Mouse (Mus musculus) intestine, embryonic 14.5 days (tissue): ENCODE results near the gene Magea1. TPM values are rescaled to one million over a fixed set of nuclear protein-coding genes. Genes with fewer than 3 reads are reported as not detected.
"Not testable (repeated sequence)": the region's sequence is repeated elsewhere in the genome, so short reads cannot be mapped to it uniquely, and the experiment has no call there.

Experiments
- ATAC-seq: fragments of 200-750 bp; cut with Nextera tagmentation; replicated peaks from 2 replicates; pipeline ENCODE4 v1.8.0; 2017; ENCODE audit warnings: low read depth, moderate number of reproducible peaks, moderate TSS enrichment, moderate library complexity; ENCODE audit not compliant: low FRiP score, low TSS enrichment
- DNase-seq: peaks from one replicate; pipeline ENCODE4 v3.0.0-alpha.2; 2018; ENCODE audit warnings: low spot score
- H3K27ac ChIP-seq: fragments of 300-500 bp; sonication (generic); 2 replicates; pipeline ENCODE4 v1.5.1; 2014; ENCODE audit warnings: low read depth, mild to moderate bottlenecking, control low read depth
- H3K27me3 ChIP-seq: fragments of 300-500 bp; sonication (generic); replicated peaks from 2 replicates; pipeline ENCODE4 v1.6.1; 2014; ENCODE audit warnings: low read length, control low read depth; ENCODE audit not compliant: control insufficient read depth, insufficient read depth
- H3K36me3 ChIP-seq: fragments of 300-500 bp; sonication (generic); 2 replicates; pipeline ENCODE4 v1.6.1; 2014; ENCODE audit warnings: low read length, control low read depth; ENCODE audit not compliant: control insufficient read depth, insufficient read depth
- H3K4me1 ChIP-seq: fragments of 300-500 bp; sonication (generic); replicated peaks from 2 replicates; pipeline ENCODE4 v1.6.1; 2014; ENCODE audit warnings: low read length, control low read depth, mixed read lengths; ENCODE audit not compliant: control insufficient read depth, insufficient read depth
- H3K4me2 ChIP-seq: fragments of 300-500 bp; sonication (generic); 2 replicates; pipeline ENCODE4 v1.6.1; 2014; ENCODE audit warnings: low read length
- H3K4me3 ChIP-seq: fragments of 300-500 bp; sonication (generic); 2 replicates; pipeline ENCODE4 v1.5.1; 2014; ENCODE audit warnings: low read depth, low read length, control low read depth, mixed read lengths
- H3K9ac ChIP-seq: fragments of 300-500 bp; sonication (generic); 2 replicates; pipeline ENCODE4 v1.6.1; 2014; ENCODE audit warnings: mild to moderate bottlenecking, low read length
- H3K9me3 ChIP-seq: fragments of 300-500 bp; sonication (generic); 2 replicates; pipeline ENCODE4 v1.6.1; 2016; ENCODE audit warnings: low read length, control low read depth; ENCODE audit not compliant: control insufficient read depth
- WGBS: fragments of 180-500 bp; shearing (Covaris S2); extraction: QIAGEN DNeasy Blood & Tissue Kit; methylation state at CpG from one replicate; pipeline ENCODE4 v1.1.7; 2014; 5-methylcytosine and 5-hydroxymethylcytosine counted together
- polyA plus RNA-seq: library from polyadenylated mRNA; unstranded; fragments of >200 nt; fragmentation: Nextera tagmentation; extraction: Ambion mirVana; gene quantifications from 2 replicates; pipeline ENCODE4 v1.2.1, GENCODE M21; 2014

The Magea1 gene
- polyA plus RNA-seq = not detected in 2 replicates

- H3K9ac ChIP-seq, H3K9me3 ChIP-seq, ATAC-seq, H3K4me2 ChIP-seq, DNase-seq, H3K27ac ChIP-seq, H3K27me3 ChIP-seq, H3K36me3 ChIP-seq, H3K4me3 ChIP-seq, H3K4me1 ChIP-seq: not testable (repeated sequence)
- no CpG with 5 or more reads among the region's 2 CpGs for WGBS
Measured at GRCm38 (mm10) chrX:155089693-155090092, at the start of gene Magea1. Magea1 (minus strand) TSS chrX:155089793.

- H3K27me3 ChIP-seq, H3K27ac ChIP-seq, H3K4me2 ChIP-seq, H3K4me1 ChIP-seq, ATAC-seq, H3K9me3 ChIP-seq, H3K9ac ChIP-seq, H3K4me3 ChIP-seq, DNase-seq, H3K36me3 ChIP-seq: not testable (repeated sequence)
- 76% methylated on average over 3 of the region's 3 CpGs for WGBS
Measured at GRCm38 (mm10) chrX:155128312-155128711, 38.7 kb upstream of the Magea1 start, which contains the start of gene Cldn34b2. Cldn34b2 (minus strand) TSS chrX:155128412.

- Histone ChIP-seq H3K4me3 (no peak overlapping the region), H3K27me3 (no peaks in the 10 kb centered on the region), H3K4me2 (no peak overlapping the region), H3K4me1 (no peaks in the 10 kb centered on the region), H3K36me3 (no peaks in the 10 kb centered on the region), H3K9ac (no peak overlapping the region), H3K9me3 (no peaks in the 10 kb centered on the region), H3K27ac (no peak overlapping the region)
- DNase-seq = no peak
- no peak for ATAC-seq
Measured at GRCm38 (mm10) chrX:155098024-155098423, 8.4 kb upstream of the Magea1 start.

- not testable (repeated sequence) for H3K4me2 ChIP-seq, H3K9me3 ChIP-seq, ATAC-seq, H3K4me1 ChIP-seq, H3K4me3 ChIP-seq, H3K27me3 ChIP-seq, H3K36me3 ChIP-seq, H3K27ac ChIP-seq, H3K9ac ChIP-seq, DNase-seq
- WGBS = 93% methylated on average over 2 of the region's 4 CpGs
Measured at GRCm38 (mm10) chrX:155093566-155093965, 4.0 kb upstream of the Magea1 start, which contains the start of gene Magea2. Magea2 (minus strand) TSS chrX:155093666.

- not testable (repeated sequence) for H3K9me3 ChIP-seq, DNase-seq
- WGBS = 89% methylated on average over 14 of the region's 16 CpGs
Measured at GRCm38 (mm10) chrX:155063045-155063444, 26.5 kb downstream of the Magea1 start, which contains the start of gene Magea5. Magea5 (minus strand) TSS chrX:155063145.

More at GRCm38 (mm10) chrX:155063045-155063444, 26.5 kb downstream of the Magea1 start, which contains the start of gene Magea5:
- H3K27me3 ChIP-seq, H3K27ac ChIP-seq, H3K9ac ChIP-seq, H3K4me1 ChIP-seq, H3K4me3 ChIP-seq, ATAC-seq, H3K4me2 ChIP-seq, H3K36me3 ChIP-seq: not testable (repeated sequence)

Other genes starting within 250 kb of the Magea1 start
- not detected in 2 replicates for gene Cldn34b1, start 199.5 kb downstream of the Magea1 start, polyA plus RNA-seq
- gene Magea6, start 153.8 kb downstream of the Magea1 start, polyA plus RNA-seq = not detected in 2 replicates
- not detected in 2 replicates for gene Magea3, start 140.3 kb downstream of the Magea1 start, polyA plus RNA-seq
- not detected in 2 replicates for gene Magea8, start 93.9 kb downstream of the Magea1 start, polyA plus RNA-seq
- not detected in 2 replicates for gene Magea5, start 26.6 kb downstream of the Magea1 start, polyA plus RNA-seq
- gene Magea2, start 3.9 kb upstream of the Magea1 start, polyA plus RNA-seq = not detected in 2 replicates
- gene Cldn34b2, start 38.6 kb upstream of the Magea1 start, polyA plus RNA-seq = not detected in 2 replicates
- gene Sat1, start 126.7 kb upstream of the Magea1 start, polyA plus RNA-seq = 182 and 187 TPM in 2 replicates
- 30.7 and 33.7 TPM in 2 replicates for gene Acot9, start 172.7 kb upstream of the Magea1 start, polyA plus RNA-seq